Mouse (Mus musculus): ENCODE data around the gene Xkrx. TPM values are rescaled to one million over a fixed set of nuclear protein-coding genes. Genes with fewer than 3 reads are reported as not detected.

The Xkrx gene
- polyA plus RNA-seq, 1 experiment from 2014 or later: 0.18 TPM

- Histone ChIP-seq H3K9ac (ENCODE audit: low read depth, low read length) (no peak overlapping the region), H3K9me3 (ENCODE audit: control insufficient read depth) (no peaks in the 10 kb centered on the region), H3K4me2 (replicated peaks; ENCODE audit: low read depth) (no peak overlapping the region), H3K27me3 (replicated peaks; ENCODE audit: control insufficient read depth, insufficient read depth, low read length) (no peaks in the 10 kb centered on the region), H3K4me3 (ENCODE audit: low read depth, low read length) (no peak overlapping the region), H3K36me3 (ENCODE audit: control insufficient read depth, insufficient read depth) (no peaks in the 10 kb centered on the region), H3K4me1 (replicated peaks; ENCODE audit: control insufficient read depth, insufficient read depth, low read length) (no peaks in the 10 kb centered on the region), H3K27ac (ENCODE audit: low read depth, low read length) (no peak overlapping the region)
- WGBS: 53% methylated on average over 3 of the region's 3 CpGs
- peak; percentile 10; the same call in 1 of the 2 replicates for TF ChIP-seq CTCF (IDR thresholded peaks at IDR 0.05; ENCODE audit: low read depth)
- no peak for ATAC-seq
These were observed 28.1 kb downstream of the Xkrx start for GRCm38 (mm10) chrX:134133821-134134220.

- Histone ChIP-seq H3K36me3 (ENCODE audit: control insufficient read depth, insufficient read depth) (no peaks in the 10 kb centered on the region), H3K4me3 (ENCODE audit: low read depth, low read length) (no peak overlapping the region), H3K4me2 (replicated peaks; ENCODE audit: low read depth) (no peak overlapping the region), H3K4me1 (replicated peaks; ENCODE audit: control insufficient read depth, insufficient read depth, low read length) (no peaks in the 10 kb centered on the region), H3K9ac (ENCODE audit: low read depth, low read length) (no peak overlapping the region), H3K9me3 (ENCODE audit: control insufficient read depth) (no peaks in the 10 kb centered on the region), H3K27me3 (replicated peaks; ENCODE audit: control insufficient read depth, insufficient read depth, low read length) (no peaks in the 10 kb centered on the region), H3K27ac (ENCODE audit: low read depth, low read length) (no peak overlapping the region)
- peak; percentile 70 for TF ChIP-seq CTCF (IDR thresholded peaks at IDR 0.05; ENCODE audit: low read depth)
- 28% methylated on average over 5 of the region's 5 CpGs for WGBS
- ATAC-seq: no peak
These were observed 29.6 kb downstream of the Xkrx start for GRCm38 (mm10) chrX:134132295-134132694.

- no peak for TF ChIP-seq CTCF (IDR thresholded peaks at IDR 0.05; ENCODE audit: low read depth)
- Histone ChIP-seq H3K9ac (ENCODE audit: low read depth, low read length) (no peak overlapping the region), H3K4me1 (replicated peaks; ENCODE audit: control insufficient read depth, insufficient read depth, low read length) (no peaks in the 10 kb centered on the region), H3K4me3 (ENCODE audit: low read depth, low read length) (no peak overlapping the region), H3K27ac (ENCODE audit: low read depth, low read length) (no peak overlapping the region), H3K27me3 (replicated peaks; ENCODE audit: control insufficient read depth, insufficient read depth, low read length) (no peaks in the 10 kb centered on the region), H3K4me2 (replicated peaks; ENCODE audit: low read depth) (no peak overlapping the region), H3K9me3 (ENCODE audit: control insufficient read depth) (no peaks in the 10 kb centered on the region), H3K36me3 (ENCODE audit: control insufficient read depth, insufficient read depth) (no peaks in the 10 kb centered on the region)
- 70% methylated on average over 3 of the region's 3 CpGs for WGBS
- no peak for ATAC-seq
These were observed 33.3 kb downstream of the Xkrx start for GRCm38 (mm10) chrX:134128549-134128948.

- no peak overlapping the region for H3K4me2 ChIP-seq (replicated peaks; ENCODE audit: low read depth)
- no peak overlapping the region for H3K27ac ChIP-seq (ENCODE audit: low read depth, low read length)
- H3K9ac ChIP-seq (ENCODE audit: low read depth, low read length): no peak overlapping the region
- 48% methylated on average over 3 of the region's 3 CpGs for WGBS
- no peak for TF ChIP-seq CTCF (IDR thresholded peaks at IDR 0.05; ENCODE audit: low read depth)
- H3K9me3 ChIP-seq (ENCODE audit: control insufficient read depth): no peaks in the 10 kb centered on the region
- no peak overlapping the region for H3K4me3 ChIP-seq (ENCODE audit: low read depth, low read length)
- no peaks in the 10 kb centered on the region for H3K27me3 ChIP-seq (replicated peaks; ENCODE audit: control insufficient read depth, insufficient read depth, low read length)
- H3K36me3 ChIP-seq (ENCODE audit: control insufficient read depth, insufficient read depth): no peaks in the 10 kb centered on the region
- no peaks in the 10 kb centered on the region for H3K4me1 ChIP-seq (replicated peaks; ENCODE audit: control insufficient read depth, insufficient read depth, low read length)
- no peak for ATAC-seq
These were observed 45.5 kb downstream of the Xkrx start for GRCm38 (mm10) chrX:134116417-134116816.

GRCm38 (mm10) chrX:134111767-134112166 lies 50.1 kb downstream of the Xkrx start:
- H3K4me2 ChIP-seq (replicated peaks; ENCODE audit: low read depth): no peak overlapping the region
- no peaks in the 10 kb centered on the region for H3K4me1 ChIP-seq (replicated peaks; ENCODE audit: control insufficient read depth, insufficient read depth, low read length)
- H3K4me3 ChIP-seq (ENCODE audit: low read depth, low read length): no peak overlapping the region
- H3K27me3 ChIP-seq (replicated peaks; ENCODE audit: control insufficient read depth, insufficient read depth, low read length): no peaks in the 10 kb centered on the region
- ATAC-seq: no peak
- no peaks in the 10 kb centered on the region for H3K9me3 ChIP-seq (ENCODE audit: control insufficient read depth)
- 53% methylated on average over 3 of the region's 3 CpGs for WGBS
- H3K27ac ChIP-seq (ENCODE audit: low read depth, low read length): no peak overlapping the region
- no peak overlapping the region for H3K9ac ChIP-seq (ENCODE audit: low read depth, low read length)
- H3K36me3 ChIP-seq (ENCODE audit: control insufficient read depth, insufficient read depth): no peaks in the 10 kb centered on the region
- no peak for TF ChIP-seq CTCF (IDR thresholded peaks at IDR 0.05; ENCODE audit: low read depth)

DNA sequence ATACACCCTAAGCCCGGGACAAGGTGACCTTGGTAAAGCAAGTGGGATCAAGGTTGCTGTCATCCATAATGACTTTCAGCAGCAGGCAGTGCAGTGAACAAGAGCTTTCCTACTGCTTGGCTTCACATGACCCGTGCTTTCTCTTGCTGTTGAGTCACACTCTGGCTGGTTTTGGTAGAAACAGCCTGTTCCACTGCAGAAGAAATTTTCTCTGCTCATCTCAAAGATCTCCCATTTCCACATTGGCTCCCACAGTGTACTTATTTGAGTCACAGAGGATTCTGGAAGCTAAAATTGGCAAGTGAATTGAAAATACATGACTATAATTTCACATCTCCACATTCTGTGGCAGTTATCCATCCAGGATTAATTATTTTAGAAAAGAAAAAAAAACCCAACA lies 59.2 kb downstream of the Xkrx start:
- no peak for ATAC-seq
- no peak overlapping the region for H3K27ac ChIP-seq (ENCODE audit: low read depth, low read length)
- H3K4me1 ChIP-seq (replicated peaks; ENCODE audit: control insufficient read depth, insufficient read depth, low read length): no peaks in the 10 kb centered on the region
- H3K9ac ChIP-seq (ENCODE audit: low read depth, low read length): no peak overlapping the region
- no peak for TF ChIP-seq CTCF (IDR thresholded peaks at IDR 0.05; ENCODE audit: low read depth)
- H3K36me3 ChIP-seq (ENCODE audit: control insufficient read depth, insufficient read depth): no peaks in the 10 kb centered on the region
- no peak overlapping the region for H3K4me2 ChIP-seq (replicated peaks; ENCODE audit: low read depth)
- WGBS: 70% methylated on average over 2 of the region's 2 CpGs
- H3K4me3 ChIP-seq (ENCODE audit: low read depth, low read length): no peak overlapping the region
- H3K27me3 ChIP-seq (replicated peaks; ENCODE audit: control insufficient read depth, insufficient read depth, low read length): no peaks in the 10 kb centered on the region
- no peaks in the 10 kb centered on the region for H3K9me3 ChIP-seq (ENCODE audit: control insufficient read depth)

Other genes starting within 250 kb of the Xkrx start
- gene Sytl4, start 180.3 kb downstream of the Xkrx start, polyA plus RNA-seq (2015; fragmentation: Nextera tagmentation; extraction: Ambion mirVana): 0.68 and 0.83 TPM in 2 replicates
- 11.3 and 11.6 TPM in 2 replicates for gene Cstf2, start 102.9 kb downstream of the Xkrx start, polyA plus RNA-seq (2015; fragmentation: Nextera tagmentation; extraction: Ambion mirVana)
- gene Arl13a, start 25.4 kb upstream of the Xkrx start, polyA plus RNA-seq (2015; fragmentation: Nextera tagmentation; extraction: Ambion mirVana): not detected in 2 replicates
- gene Nox1, start 59.9 kb upstream of the Xkrx start, polyA plus RNA-seq (2015; fragmentation: Nextera tagmentation; extraction: Ambion mirVana): 0.20 and 0.46 TPM in 2 replicates
- 13.0 and 14.2 TPM in 2 replicates for gene Trmt2b, start 114.9 kb upstream of the Xkrx start, polyA plus RNA-seq (2015; fragmentation: Nextera tagmentation; extraction: Ambion mirVana)
- gene Tmem35a, start 133.1 kb upstream of the Xkrx start, polyA plus RNA-seq (2015; fragmentation: Nextera tagmentation; extraction: Ambion mirVana): 1.9 TPM in 2 replicates
- 5.7 and 7.2 TPM in 2 replicates for gene Cenpi, start 146.0 kb upstream of the Xkrx start, polyA plus RNA-seq (2015; fragmentation: Nextera tagmentation; extraction: Ambion mirVana)
- gene Drp2, start 242.5 kb upstream of the Xkrx start, polyA plus RNA-seq (2015; fragmentation: Nextera tagmentation; extraction: Ambion mirVana): 0.16 and 0.34 TPM in 2 replicates